Mouse (Mus musculus): Measurements from ENCODE around the gene Bola2. TPM values are rescaled to one million over a fixed set of nuclear protein-coding genes. Genes with fewer than 3 reads are reported as not detected.
"Not testable (repeated sequence)": the region's sequence is repeated elsewhere in the genome, so short reads cannot be mapped to it uniquely, and the experiment has no call there.

Gene Bola2
- polyA plus RNA-seq, 1 experiment from 2014 or later = 164 TPM

DNA sequence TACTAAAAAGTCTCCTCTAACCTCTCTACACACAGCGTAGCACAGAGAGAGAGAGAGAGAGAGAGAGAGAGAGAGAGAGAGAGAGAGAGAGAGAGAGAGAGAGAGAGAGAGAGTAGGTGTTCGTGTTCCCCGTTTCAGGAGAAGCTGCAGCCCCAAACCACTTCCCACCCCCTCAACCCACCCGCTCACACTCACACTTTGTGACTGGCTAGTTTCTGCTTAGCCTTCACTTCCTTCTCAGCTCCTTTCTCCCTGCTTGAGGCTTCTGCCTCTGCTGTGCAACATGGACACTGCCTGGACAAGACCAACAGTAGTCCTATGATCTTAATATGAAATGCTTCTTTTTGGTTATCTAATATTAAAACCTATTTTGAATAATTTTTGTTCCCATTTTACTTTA lies 15.1 kb downstream of the Bola2 start:
- Histone ChIP-seq H3K4me2 (ENCODE audit: low read length) (no peak overlapping the region), H3K27ac (ENCODE audit: low read depth, low read length) (no peak overlapping the region), H3K9me3 (replicated peaks; ENCODE audit: control insufficient read depth, low read length) (no peaks in the 10 kb centered on the region), H3K27me3 (replicated peaks; ENCODE audit: control insufficient read depth, insufficient read depth, low read length) (no peaks in the 10 kb centered on the region), H3K4me1 (ENCODE audit: control insufficient read depth, insufficient read depth, low read length) (no peaks in the 10 kb centered on the region), H3K36me3 (ENCODE audit: control insufficient read depth, insufficient read depth, low read length) (no peaks in the 10 kb centered on the region), H3K4me3 (ENCODE audit: low read depth, low read length) (no peak overlapping the region), H3K9ac (ENCODE audit: low read length) (no peak overlapping the region)
- ATAC-seq (no peak), DNase-seq (ENCODE audit: low spot score) (no peak)
- 81% methylated on average over 4 of the region's 4 CpGs for WGBS

- no peak overlapping the region for H3K4me3 ChIP-seq (ENCODE audit: low read depth, low read length)
- no peaks in the 10 kb centered on the region for H3K9me3 ChIP-seq (replicated peaks; ENCODE audit: control insufficient read depth, low read length)
- H3K27me3 ChIP-seq (replicated peaks; ENCODE audit: control insufficient read depth, insufficient read depth, low read length) = no peaks in the 10 kb centered on the region
- H3K4me1 ChIP-seq (ENCODE audit: control insufficient read depth, insufficient read depth, low read length) = no peaks in the 10 kb centered on the region
- no peaks in the 10 kb centered on the region for H3K36me3 ChIP-seq (ENCODE audit: control insufficient read depth, insufficient read depth, low read length)
- 83% methylated on average over 3 of the region's 3 CpGs for WGBS
- no peak overlapping the region for H3K4me2 ChIP-seq (ENCODE audit: low read length)
- no peak for DNase-seq (ENCODE audit: low spot score)
- no peak overlapping the region for H3K9ac ChIP-seq (ENCODE audit: low read length)
- H3K27ac ChIP-seq (ENCODE audit: low read depth, low read length) = no peak overlapping the region
- ATAC-seq = no peak
Observed at GRCm38 (mm10) chr7:126711910-126712309, 16.7 kb downstream of the Bola2 start.

GRCm38 (mm10) chr7:126715679-126716078 lies 20.5 kb downstream of the Bola2 start:
- H3K4me2 ChIP-seq (ENCODE audit: low read length) = no peak overlapping the region
- no peak overlapping the region for H3K9ac ChIP-seq (ENCODE audit: low read length)
- no peak for ATAC-seq
- no peak for DNase-seq (ENCODE audit: low spot score)
- 77% methylated on average over 4 of the region's 4 CpGs for WGBS
- H3K27ac ChIP-seq (ENCODE audit: low read depth, low read length) = no peak overlapping the region
- no peaks in the 10 kb centered on the region for H3K36me3 ChIP-seq (ENCODE audit: control insufficient read depth, insufficient read depth, low read length)
- no peaks in the 10 kb centered on the region for H3K27me3 ChIP-seq (replicated peaks; ENCODE audit: control insufficient read depth, insufficient read depth, low read length)
- no peak overlapping the region for H3K4me3 ChIP-seq (ENCODE audit: low read depth, low read length)
- no peaks in the 10 kb centered on the region for H3K4me1 ChIP-seq (ENCODE audit: control insufficient read depth, insufficient read depth, low read length)
- H3K9me3 ChIP-seq (replicated peaks; ENCODE audit: control insufficient read depth, low read length) = no peaks in the 10 kb centered on the region

DNA sequence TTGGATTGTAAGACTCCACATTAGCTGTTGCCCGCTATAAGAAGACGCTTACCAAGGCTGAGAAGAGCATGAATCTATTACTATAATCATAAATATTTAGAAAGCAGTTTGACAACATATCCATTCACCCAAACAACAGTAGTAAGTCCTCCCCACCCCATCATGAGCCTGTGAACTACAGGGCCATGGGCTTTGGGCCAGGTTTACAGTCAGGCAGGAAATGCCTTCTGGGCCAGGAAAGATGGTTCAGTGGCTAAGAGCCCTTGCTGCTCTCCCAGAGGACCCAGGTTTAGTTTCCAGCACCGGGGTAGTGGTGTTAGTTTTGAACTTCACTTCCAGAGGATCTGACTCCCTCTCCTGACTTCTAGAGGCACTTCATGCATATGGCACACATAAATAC lies 22.4 kb downstream of the Bola2 start:
- H3K4me1 ChIP-seq (ENCODE audit: control insufficient read depth, insufficient read depth, low read length) = no peaks in the 10 kb centered on the region
- H3K9ac ChIP-seq (ENCODE audit: low read length) = no peak overlapping the region
- H3K4me3 ChIP-seq (ENCODE audit: low read depth, low read length) = no peak overlapping the region
- WGBS = 95% methylated on average over 3 of the region's 3 CpGs
- ATAC-seq (no peak), DNase-seq (ENCODE audit: low spot score) (no peak)
- H3K9me3 ChIP-seq (replicated peaks; ENCODE audit: control insufficient read depth, low read length) = no peaks in the 10 kb centered on the region
- H3K27me3 ChIP-seq (replicated peaks; ENCODE audit: control insufficient read depth, insufficient read depth, low read length) = no peaks in the 10 kb centered on the region
- no peak overlapping the region for H3K27ac ChIP-seq (ENCODE audit: low read depth, low read length)
- H3K36me3 ChIP-seq (ENCODE audit: control insufficient read depth, insufficient read depth, low read length) = no peaks in the 10 kb centered on the region
- H3K4me2 ChIP-seq (ENCODE audit: low read length) = no peak overlapping the region

- Histone ChIP-seq H3K4me1 (ENCODE audit: control insufficient read depth, insufficient read depth, low read length) (no peaks in the 10 kb centered on the region), H3K4me3 (ENCODE audit: low read depth, low read length) (no peak overlapping the region), H3K9me3 (replicated peaks; ENCODE audit: control insufficient read depth, low read length) (no peaks in the 10 kb centered on the region), H3K4me2 (ENCODE audit: low read length) (no peak overlapping the region), H3K9ac (ENCODE audit: low read length) (no peak overlapping the region), H3K36me3 (ENCODE audit: control insufficient read depth, insufficient read depth, low read length) (no peaks in the 10 kb centered on the region), H3K27ac (ENCODE audit: low read depth, low read length) (no peak overlapping the region), H3K27me3 (replicated peaks; ENCODE audit: control insufficient read depth, insufficient read depth, low read length) (no peaks in the 10 kb centered on the region)
- 95% methylated on average over 5 of the region's 5 CpGs for WGBS
- DNase-seq (ENCODE audit: low spot score) = no peak
- no peak for ATAC-seq
Observed at GRCm38 (mm10) chr7:126718787-126719337, 23.7 kb downstream of the Bola2 start.

DNA sequence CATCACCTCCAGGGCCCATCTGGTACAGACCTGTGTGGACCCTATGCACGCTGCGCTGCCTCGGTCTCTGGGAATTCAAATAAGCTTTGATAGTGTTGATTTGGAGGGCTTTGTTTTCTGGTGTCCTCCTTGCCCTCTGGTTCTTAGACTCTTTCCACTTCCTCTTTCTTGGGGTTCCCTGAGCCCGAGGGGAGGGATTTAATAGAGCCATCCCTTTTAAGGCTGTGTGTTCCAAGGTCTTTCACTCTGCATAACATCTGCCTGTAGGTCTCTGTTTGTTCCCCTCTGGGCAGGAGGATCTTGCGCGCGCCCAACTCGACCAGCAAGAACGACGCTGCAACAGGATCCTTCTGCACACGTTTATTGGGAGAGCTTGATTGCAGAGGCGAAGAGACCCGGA lies 26.4 kb downstream of the Bola2 start:
- H3K4me3 ChIP-seq (ENCODE audit: low read depth, low read length) = no peak overlapping the region
- H3K9me3 ChIP-seq (replicated peaks; ENCODE audit: control insufficient read depth, low read length) = no peaks in the 10 kb centered on the region
- H3K9ac ChIP-seq (ENCODE audit: low read length) = no peak overlapping the region
- H3K4me1 ChIP-seq (ENCODE audit: control insufficient read depth, insufficient read depth, low read length) = no peaks in the 10 kb centered on the region
- ATAC-seq (no peak), DNase-seq (ENCODE audit: low spot score) (no peak)
- no peaks in the 10 kb centered on the region for H3K36me3 ChIP-seq (ENCODE audit: control insufficient read depth, insufficient read depth, low read length)
- H3K27me3 ChIP-seq (replicated peaks; ENCODE audit: control insufficient read depth, insufficient read depth, low read length) = no peaks in the 10 kb centered on the region
- H3K27ac ChIP-seq (ENCODE audit: low read depth, low read length) = no peak overlapping the region
- WGBS = 87% methylated on average over 13 of the region's 13 CpGs
- no peak overlapping the region for H3K4me2 ChIP-seq (ENCODE audit: low read length)

- H3K4me3 ChIP-seq (ENCODE audit: low read depth, low read length) = no peak overlapping the region
- no peak for ATAC-seq
- no peaks in the 10 kb centered on the region for H3K4me1 ChIP-seq (ENCODE audit: control insufficient read depth, insufficient read depth, low read length)
- no peak overlapping the region for H3K9ac ChIP-seq (ENCODE audit: low read length)
- no peak for DNase-seq (ENCODE audit: low spot score)
- no peaks in the 10 kb centered on the region for H3K9me3 ChIP-seq (replicated peaks; ENCODE audit: control insufficient read depth, low read length)
- H3K27me3 ChIP-seq (replicated peaks; ENCODE audit: control insufficient read depth, insufficient read depth, low read length) = no peaks in the 10 kb centered on the region
- no peak overlapping the region for H3K4me2 ChIP-seq (ENCODE audit: low read length)
- no peak overlapping the region for H3K27ac ChIP-seq (ENCODE audit: low read depth, low read length)
- H3K36me3 ChIP-seq (ENCODE audit: control insufficient read depth, insufficient read depth, low read length) = no peaks in the 10 kb centered on the region
- 83% methylated on average over 3 of the region's 3 CpGs for WGBS
Observed at GRCm38 (mm10) chr7:126725077-126725476, 29.9 kb downstream of the Bola2 start.

GRCm38 (mm10) chr7:126725667-126726066 lies 30.5 kb downstream of the Bola2 start:
- Histone ChIP-seq H3K4me2 (ENCODE audit: low read length) (no peak overlapping the region), H3K27me3 (replicated peaks; ENCODE audit: control insufficient read depth, insufficient read depth, low read length) (no peaks in the 10 kb centered on the region), H3K4me1 (ENCODE audit: control insufficient read depth, insufficient read depth, low read length) (no peaks in the 10 kb centered on the region), H3K9ac (ENCODE audit: low read length) (no peak overlapping the region), H3K9me3 (replicated peaks; ENCODE audit: control insufficient read depth, low read length) (no peaks in the 10 kb centered on the region), H3K4me3 (ENCODE audit: low read depth, low read length) (no peak overlapping the region), H3K36me3 (ENCODE audit: control insufficient read depth, insufficient read depth, low read length) (no peaks in the 10 kb centered on the region), H3K27ac (ENCODE audit: low read depth, low read length) (no peak overlapping the region)
- DNase-seq (ENCODE audit: low spot score) = no peak
- ATAC-seq = no peak
- 87% methylated on average over 5 of the region's 5 CpGs for WGBS

GRCm38 (mm10) chr7:126730256-126730789 lies 35.1 kb downstream of the Bola2 start:
- H3K9me3 ChIP-seq (replicated peaks; ENCODE audit: control insufficient read depth, low read length); H3K4me1 ChIP-seq (ENCODE audit: control insufficient read depth, insufficient read depth, low read length); ATAC-seq; H3K4me3 ChIP-seq (ENCODE audit: low read depth, low read length); H3K4me2 ChIP-seq (ENCODE audit: low read length); H3K36me3 ChIP-seq (ENCODE audit: control insufficient read depth, insufficient read depth, low read length); H3K9ac ChIP-seq (ENCODE audit: low read length); H3K27me3 ChIP-seq (replicated peaks; ENCODE audit: control insufficient read depth, insufficient read depth, low read length); H3K27ac ChIP-seq (ENCODE audit: low read depth, low read length); DNase-seq (ENCODE audit: low spot score): not testable (repeated sequence)
- WGBS = 87% methylated on average over 4 of the region's 4 CpGs
